Mouse (Mus musculus): ENCODE measurements at regions not wholly inside any gene's neighbourhood (a gene's known extent, or its start where the extent isn't known, plus 50 kb on each side); places are given as distances from the start of the nearest gene placed in this dataset.

DNA sequence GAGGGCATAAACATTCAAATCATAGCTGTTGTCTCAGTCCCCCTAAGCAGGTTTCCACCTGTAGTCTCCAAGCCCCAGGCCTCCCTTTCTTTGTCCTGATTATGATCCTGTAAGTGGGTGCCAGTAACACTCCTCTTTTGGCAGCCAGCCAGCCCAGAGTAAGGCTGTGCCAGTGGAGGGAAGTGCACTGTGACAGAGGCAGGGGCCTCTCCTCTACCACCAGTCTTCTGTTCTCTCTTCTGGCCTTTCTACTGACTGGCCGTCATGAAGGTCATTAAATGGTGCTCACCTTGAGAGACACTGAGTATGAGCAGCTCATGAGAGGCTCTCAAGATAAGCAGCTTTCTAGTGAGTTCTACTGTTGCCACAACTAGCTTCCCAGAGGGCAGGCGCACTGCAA, 63.5 kb upstream of the Met start:
- peak; percentile 18 to 51 for DNase-seq

GRCm38 (mm10) chr6:17408094-17408493, 55.5 kb upstream of the Met start:
- DNase-seq, result no peak

GRCm38 (mm10) chr6:17409703-17410408, 53.7 kb upstream of the Met start:
- DNase-seq, result no peak

DNA sequence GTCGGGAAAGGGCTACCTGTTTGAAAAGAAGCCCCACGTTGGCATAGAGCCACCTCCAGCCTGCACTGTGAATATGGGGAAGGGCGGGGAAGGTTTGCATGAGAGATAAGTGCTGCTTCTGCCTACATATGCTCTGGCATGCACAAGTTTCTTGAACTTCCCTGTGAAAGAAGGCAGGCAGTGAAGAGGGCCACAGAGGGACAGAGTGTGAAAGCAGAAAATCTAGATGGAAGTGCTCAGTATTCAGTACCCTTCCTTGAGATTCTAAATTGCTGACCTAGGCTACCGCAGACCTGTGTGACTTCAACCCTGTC, 53.2 kb upstream of the Met start:
- DNase-seq, result no peak

Measured in cerebellum, postnatal 14 days (tissue).